Mouse (Mus musculus) neural tube, embryonic 15.5 days (tissue): ENCODE results near the gene Kif1c. TPM values are rescaled to one million over a fixed set of nuclear protein-coding genes. Genes with fewer than 3 reads are reported as not detected.

Experiments used
- ATAC-seq: fragments of 200-750 bp; cut with Nextera tagmentation; 2 replicates; pipeline ENCODE4 v1.8.0; 2017; ENCODE audit warnings: mild to moderate bottlenecking, moderate TSS enrichment, moderate library complexity; ENCODE audit not compliant: low FRiP score
- H3K27ac ChIP-seq: fragments of 300-500 bp; sonication (generic); replicated peaks from 2 replicates; pipeline ENCODE4 v1.5.1; 2015; ENCODE audit warnings: mild to moderate bottlenecking, inconsistent platforms
- H3K27me3 ChIP-seq: fragments of 300-500 bp; sonication (generic); replicated peaks from 2 replicates; pipeline ENCODE4 v1.6.1; 2015; ENCODE audit warnings: inconsistent platforms
- H3K36me3 ChIP-seq: fragments of 300-500 bp; sonication (generic); 2 replicates; pipeline ENCODE4 v1.6.1; 2015; ENCODE audit warnings: inconsistent platforms
- H3K4me1 ChIP-seq: fragments of 300-500 bp; sonication (generic); 2 replicates; pipeline ENCODE4 v1.6.1; 2015; ENCODE audit warnings: inconsistent platforms
- H3K4me2 ChIP-seq: fragments of 300-500 bp; sonication (generic); 2 replicates; pipeline ENCODE4 v1.6.1; 2015; ENCODE audit warnings: inconsistent platforms, mild to moderate bottlenecking, moderate library complexity
- H3K4me3 ChIP-seq: fragments of 300-500 bp; sonication (generic); replicated peaks from 2 replicates; pipeline ENCODE4 v1.5.1; 2015; ENCODE audit warnings: mild to moderate bottlenecking, inconsistent platforms
- H3K9ac ChIP-seq: fragments of 300-500 bp; sonication (generic); replicated peaks from 2 replicates; pipeline ENCODE4 v1.6.1; 2015; ENCODE audit warnings: mild to moderate bottlenecking, inconsistent platforms
- H3K9me3 ChIP-seq: fragments of 300-500 bp; sonication (generic); replicated peaks from 2 replicates; pipeline ENCODE4 v1.6.1; 2016; ENCODE audit warnings: inconsistent platforms
- WGBS: fragments of 180-500 bp; shearing (Covaris S2); methylation state at CpG from one replicate; pipeline ENCODE4 v1.1.7; 2015; ENCODE audit warnings: mixed read lengths; 5-methylcytosine and 5-hydroxymethylcytosine counted together
- polyA plus RNA-seq: library from polyadenylated mRNA; unstranded; fragments of >200 nt; fragmentation: Nextera tagmentation; extraction: Ambion mirVana; gene quantifications from 2 replicates; pipeline ENCODE4 v1.2.1, GENCODE M21; 2015

Gene Kif1c
- polyA plus RNA-seq = 1.6 and 1.7 TPM in 2 replicates

- H3K27me3 ChIP-seq = no peaks in the 10 kb centered on the region
- H3K9me3 ChIP-seq = no peaks in the 10 kb centered on the region
- peak within 1 kb of the TSS; percentile 96 for H3K27ac ChIP-seq
- H3K4me1 ChIP-seq = peaks cover 32% of the 10 kb centered on the region
- peaks cover 17% of the 10 kb centered on the region for H3K36me3 ChIP-seq
- ATAC-seq = peak; percentile 96
- peak within 1 kb of the TSS; percentile 89 for H3K4me2 ChIP-seq
- peak within 1 kb of the TSS; percentile 93 for H3K4me3 ChIP-seq
- 1% methylated on average over 67 of the region's 69 CpGs for WGBS
- H3K9ac ChIP-seq = peak within 1 kb of the TSS; percentile 94
Observed at GRCm38 (mm10) chr11:70699722-70700556, at the start of gene Kif1c, which contains the start of gene Inca1. Kif1c (plus strand) TSS chr11:70700548. Inca1 (minus strand) TSS chr11:70700155.

- 84% methylated on average over 2 of the region's 2 CpGs for WGBS
- H3K4me2 ChIP-seq = no peak overlapping the region
- H3K4me1 ChIP-seq = peaks cover 72% of the 10 kb centered on the region
- H3K27ac ChIP-seq = no peak overlapping the region
- no peaks in the 10 kb centered on the region for H3K9me3 ChIP-seq
- ATAC-seq = no peak
- no peak overlapping the region for H3K9ac ChIP-seq
- no peak overlapping the region for H3K4me3 ChIP-seq
- H3K27me3 ChIP-seq = no peaks in the 10 kb centered on the region
- H3K36me3 ChIP-seq = peaks cover 35% of the 10 kb centered on the region
Observed at GRCm38 (mm10) chr11:70651391-70651790, 49.0 kb upstream of the Kif1c start.

DNA sequence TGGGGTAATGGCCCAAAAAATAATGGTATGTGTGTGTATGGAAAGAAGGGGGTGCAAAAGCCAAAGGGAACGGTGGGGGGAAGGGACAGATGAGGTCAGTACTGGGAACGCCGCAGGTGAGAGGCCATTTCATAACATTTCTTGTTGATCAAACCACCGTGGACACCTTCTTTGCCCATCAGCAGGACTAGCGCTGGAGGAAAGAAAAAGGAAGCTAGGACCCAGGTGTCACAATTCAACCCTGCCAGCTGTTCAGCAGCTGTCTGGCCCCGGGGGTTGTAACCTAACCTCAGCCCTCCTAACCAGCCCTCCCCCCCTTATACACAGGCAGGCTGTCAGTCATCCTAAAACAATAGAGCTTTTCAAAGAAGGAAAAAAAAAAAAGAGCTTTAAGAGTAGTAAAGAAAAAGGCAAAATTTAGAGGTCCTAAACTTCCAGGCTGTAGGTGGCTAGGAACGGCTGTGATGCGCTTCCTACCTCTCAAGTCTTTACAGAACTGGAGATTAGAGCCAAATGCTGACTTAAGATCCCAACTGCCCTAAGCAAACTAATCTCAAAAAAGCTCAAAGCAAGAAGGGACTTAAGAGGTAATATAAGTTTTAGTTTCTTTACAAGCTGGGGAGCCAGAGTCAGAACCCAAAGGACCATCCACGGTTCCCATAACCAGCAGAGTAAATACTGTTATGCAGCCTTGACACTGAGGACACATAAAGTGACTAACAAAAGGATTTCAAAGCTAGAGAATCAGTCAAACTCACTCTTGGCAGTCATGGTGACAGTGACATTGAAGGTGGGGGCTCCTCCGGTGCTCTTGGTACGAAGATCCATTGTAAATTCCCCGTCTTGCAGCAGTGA lies 48.1 kb upstream of the Kif1c start:
- H3K27ac ChIP-seq = no peak overlapping the region
- H3K27me3 ChIP-seq = no peaks in the 10 kb centered on the region
- ATAC-seq = no peak
- H3K4me2 ChIP-seq = peak overlapping the region; percentile 91
- no peaks in the 10 kb centered on the region for H3K9me3 ChIP-seq
- peaks cover 78% of the 10 kb centered on the region for H3K4me1 ChIP-seq
- H3K4me3 ChIP-seq = peak overlapping the region; percentile 69
- peak overlapping the region; percentile 86 for H3K9ac ChIP-seq
- WGBS = 69% methylated on average over 12 of the region's 12 CpGs
- H3K36me3 ChIP-seq = peaks cover 35% of the 10 kb centered on the region

DNA sequence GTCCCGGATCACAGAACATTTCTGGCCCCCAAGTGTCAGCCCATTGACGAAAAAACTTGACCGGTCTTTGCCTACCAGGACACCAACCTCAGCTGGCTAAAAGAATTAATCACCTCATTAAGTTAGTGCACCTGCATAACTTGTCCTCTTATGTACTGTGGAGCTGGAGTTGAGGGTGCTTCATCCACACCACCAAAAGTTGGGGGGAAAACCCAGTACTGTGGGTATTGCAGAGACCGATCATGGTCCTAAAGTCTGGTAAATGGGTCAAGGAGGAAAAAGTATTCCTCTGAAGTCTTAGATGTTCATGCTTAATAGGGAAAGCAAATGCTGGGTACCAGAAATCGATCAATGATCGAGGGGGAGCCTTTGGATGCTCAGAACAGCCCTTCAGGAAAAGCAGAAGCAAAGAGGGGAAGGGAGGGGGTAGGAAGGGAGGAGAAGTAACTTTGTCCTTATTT lies 47.4 kb upstream of the Kif1c start:
- H3K4me3 ChIP-seq = peak overlapping the region; percentile 69
- ATAC-seq = no peak
- H3K4me2 ChIP-seq = peak overlapping the region; percentile 91
- peaks cover 74% of the 10 kb centered on the region for H3K4me1 ChIP-seq
- peak overlapping the region; percentile 86 for H3K9ac ChIP-seq
- 64% methylated on average over 6 of the region's 6 CpGs for WGBS
- H3K27ac ChIP-seq = peak overlapping the region; percentile 95
- H3K9me3 ChIP-seq = no peaks in the 10 kb centered on the region
- no peaks in the 10 kb centered on the region for H3K27me3 ChIP-seq
- peaks cover 35% of the 10 kb centered on the region for H3K36me3 ChIP-seq

- H3K36me3 ChIP-seq = peaks cover 35% of the 10 kb centered on the region
- WGBS = 1% methylated on average over 56 of the region's 63 CpGs
- peaks cover 68% of the 10 kb centered on the region for H3K4me1 ChIP-seq
- no peaks in the 10 kb centered on the region for H3K9me3 ChIP-seq
- H3K4me2 ChIP-seq = peak overlapping the region; percentile 91
- H3K4me3 ChIP-seq = peak overlapping the region; percentile 69
- no peaks in the 10 kb centered on the region for H3K27me3 ChIP-seq
- H3K9ac ChIP-seq = peak overlapping the region; percentile 86
- peak; percentile 67 for ATAC-seq
- H3K27ac ChIP-seq = peak overlapping the region; percentile 95
Observed at GRCm38 (mm10) chr11:70653345-70654197, 46.8 kb upstream of the Kif1c start.

- H3K4me3 ChIP-seq = peak within 1 kb of the TSS; percentile 69
- H3K27ac ChIP-seq = peak within 1 kb of the TSS; percentile 95
- H3K9me3 ChIP-seq = no peaks in the 10 kb centered on the region
- H3K36me3 ChIP-seq = peaks cover 27% of the 10 kb centered on the region
- peak within 1 kb of the TSS; percentile 86 for H3K9ac ChIP-seq
- H3K4me1 ChIP-seq = peaks cover 60% of the 10 kb centered on the region
- no peaks in the 10 kb centered on the region for H3K27me3 ChIP-seq
- H3K4me2 ChIP-seq = peak within 1 kb of the TSS; percentile 91
- peak; percentile 76 for ATAC-seq
- WGBS = under 1% methylated on average over 48 of the region's 61 CpGs
Observed at GRCm38 (mm10) chr11:70654198-70654922, 46.0 kb upstream of the Kif1c start, which contains the start of gene Pfn1. Pfn1 (minus strand) TSS chr11:70654644.

DNA sequence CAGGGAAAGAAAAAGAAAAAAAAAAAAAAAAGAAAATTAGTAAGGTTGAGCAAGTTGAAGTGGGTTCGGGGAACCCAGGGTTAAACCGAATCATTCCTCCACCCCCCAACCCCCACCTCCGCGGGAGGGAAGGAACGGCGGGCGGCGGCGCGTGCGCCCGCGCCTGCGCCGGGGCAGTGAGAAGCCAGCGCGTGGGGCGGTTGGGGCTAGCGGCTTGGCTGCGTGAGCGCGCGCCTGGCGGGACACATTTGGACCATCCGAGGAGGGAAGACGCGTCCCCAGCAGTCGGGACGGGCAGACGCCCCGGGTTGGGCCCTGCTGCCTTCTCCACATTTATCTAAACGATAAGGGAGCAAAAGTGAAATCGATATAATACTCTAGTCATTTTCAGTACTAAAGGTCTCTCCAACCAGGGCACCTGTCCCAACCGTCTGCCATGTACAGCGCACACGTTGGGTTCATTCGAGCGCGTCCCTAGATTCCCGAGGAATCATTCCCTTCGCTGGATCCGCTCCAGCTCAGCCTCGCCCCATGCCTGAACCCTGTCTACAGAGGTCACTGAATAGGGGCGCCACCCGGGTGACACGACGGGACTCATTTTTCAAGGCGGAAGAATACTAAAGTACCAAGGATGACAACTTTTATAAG lies 45.3 kb upstream of the Kif1c start:
- Histone ChIP-seq H3K36me3 (peaks cover 20% of the 10 kb centered on the region), H3K4me2 (peak overlapping the region; percentile 91), H3K9me3 (no peaks in the 10 kb centered on the region), H3K9ac (peak overlapping the region; percentile 86), H3K27ac (peak overlapping the region; percentile 95), H3K4me3 (peak overlapping the region; percentile 69), H3K27me3 (no peaks in the 10 kb centered on the region), H3K4me1 (peaks cover 54% of the 10 kb centered on the region)
- ATAC-seq = peak; percentile 65
- WGBS = under 1% methylated on average over 48 of the region's 48 CpGs

DNA sequence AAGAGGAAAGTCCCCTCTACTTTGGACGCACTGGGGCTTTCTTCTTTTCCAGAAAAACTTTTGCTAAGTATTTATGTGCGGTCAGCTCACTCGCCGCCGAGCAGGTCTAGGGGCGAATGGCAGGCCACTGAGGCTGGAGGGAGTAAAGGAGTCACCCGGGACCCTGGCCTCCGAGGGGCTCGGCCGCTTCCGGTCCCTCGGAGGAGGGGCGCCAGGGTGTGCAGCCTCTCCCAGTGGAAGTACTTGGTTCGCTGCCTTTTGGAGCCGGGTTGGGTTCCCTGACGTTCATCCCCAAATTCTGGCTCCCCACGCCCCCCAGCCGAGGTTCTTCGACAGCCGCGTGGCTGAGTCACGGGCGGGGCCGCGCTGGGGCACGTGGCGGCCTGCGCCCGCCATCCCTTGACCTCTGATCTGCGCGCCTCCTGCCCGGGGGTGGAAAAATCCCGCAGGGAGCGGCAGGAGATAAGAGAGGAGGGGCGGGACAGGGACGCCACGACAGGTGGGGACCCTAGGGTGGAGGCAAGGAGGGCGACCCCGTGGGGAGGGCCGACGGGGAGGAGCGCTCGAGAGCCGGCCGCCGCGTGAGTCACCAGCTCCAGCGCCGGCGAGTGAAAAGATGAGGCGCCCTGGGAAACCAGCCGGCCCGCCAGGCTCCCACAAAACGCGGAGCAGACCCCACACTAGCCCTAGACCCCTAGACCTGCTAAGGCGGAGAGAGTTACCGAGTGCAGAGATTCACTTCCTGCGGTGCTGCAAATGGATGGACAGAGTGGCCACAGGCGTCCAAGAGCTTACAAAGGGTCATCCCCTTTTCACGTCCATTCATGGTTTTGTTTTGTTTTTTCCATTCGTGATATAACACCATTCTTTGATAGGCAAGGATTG lies 44.5 kb upstream of the Kif1c start:
- ATAC-seq = no peak
- WGBS = under 1% methylated on average over 61 of the region's 61 CpGs
- Histone ChIP-seq H3K4me1 (peaks cover 49% of the 10 kb centered on the region), H3K36me3 (peaks cover 12% of the 10 kb centered on the region), H3K4me3 (peak overlapping the region; percentile 69), H3K27me3 (no peaks in the 10 kb centered on the region), H3K9me3 (no peaks in the 10 kb centered on the region), H3K9ac (peak overlapping the region; percentile 86), H3K4me2 (peak overlapping the region; percentile 91), H3K27ac (peak overlapping the region; percentile 95)

- Histone ChIP-seq H3K4me3 (peak overlapping the region; percentile 69), H3K4me2 (peak overlapping the region; percentile 91), H3K27me3 (no peaks in the 10 kb centered on the region), H3K9ac (peak overlapping the region; percentile 86), H3K9me3 (no peaks in the 10 kb centered on the region), H3K36me3 (peaks cover 5% of the 10 kb centered on the region), H3K4me1 (peaks cover 42% of the 10 kb centered on the region), H3K27ac (peak overlapping the region; percentile 95)
- no peak for ATAC-seq
- WGBS = 6% methylated on average over 16 of the region's 16 CpGs
Observed at GRCm38 (mm10) chr11:70656456-70656927, 43.9 kb upstream of the Kif1c start.
